Mouse (Mus musculus) intestine, embryonic 14.5 days (tissue): ENCODE data around the gene Plk4. TPM values are rescaled to one million over a fixed set of nuclear protein-coding genes. Genes with fewer than 3 reads are reported as not detected.
"Not testable (repeated sequence)": the region's sequence is repeated elsewhere in the genome, so short reads cannot be mapped to it uniquely, and the experiment has no call there.

Source experiments
- ATAC-seq: fragments of 200-750 bp; cut with Nextera tagmentation; replicated peaks from 2 replicates; pipeline ENCODE4 v1.8.0; 2017; ENCODE audit warnings: low read depth, moderate number of reproducible peaks, moderate TSS enrichment, moderate library complexity; ENCODE audit not compliant: low FRiP score, low TSS enrichment
- DNase-seq: peaks from one replicate; pipeline ENCODE4 v3.0.0-alpha.2; 2018; ENCODE audit warnings: low spot score
- H3K27ac ChIP-seq: fragments of 300-500 bp; sonication (generic); 2 replicates; pipeline ENCODE4 v1.5.1; 2014; ENCODE audit warnings: low read depth, mild to moderate bottlenecking, control low read depth
- H3K27me3 ChIP-seq: fragments of 300-500 bp; sonication (generic); replicated peaks from 2 replicates; pipeline ENCODE4 v1.6.1; 2014; ENCODE audit warnings: low read length, control low read depth; ENCODE audit not compliant: control insufficient read depth, insufficient read depth
- H3K36me3 ChIP-seq: fragments of 300-500 bp; sonication (generic); 2 replicates; pipeline ENCODE4 v1.6.1; 2014; ENCODE audit warnings: low read length, control low read depth; ENCODE audit not compliant: control insufficient read depth, insufficient read depth
- H3K4me1 ChIP-seq: fragments of 300-500 bp; sonication (generic); replicated peaks from 2 replicates; pipeline ENCODE4 v1.6.1; 2014; ENCODE audit warnings: low read length, control low read depth, mixed read lengths; ENCODE audit not compliant: control insufficient read depth, insufficient read depth
- H3K4me2 ChIP-seq: fragments of 300-500 bp; sonication (generic); 2 replicates; pipeline ENCODE4 v1.6.1; 2014; ENCODE audit warnings: low read length
- H3K4me3 ChIP-seq: fragments of 300-500 bp; sonication (generic); 2 replicates; pipeline ENCODE4 v1.5.1; 2014; ENCODE audit warnings: low read depth, low read length, control low read depth, mixed read lengths
- H3K9ac ChIP-seq: fragments of 300-500 bp; sonication (generic); 2 replicates; pipeline ENCODE4 v1.6.1; 2014; ENCODE audit warnings: mild to moderate bottlenecking, low read length
- H3K9me3 ChIP-seq: fragments of 300-500 bp; sonication (generic); 2 replicates; pipeline ENCODE4 v1.6.1; 2016; ENCODE audit warnings: low read length, control low read depth; ENCODE audit not compliant: control insufficient read depth
- WGBS: fragments of 180-500 bp; shearing (Covaris S2); extraction: QIAGEN DNeasy Blood & Tissue Kit; methylation state at CpG from one replicate; pipeline ENCODE4 v1.1.7; 2014; 5-methylcytosine and 5-hydroxymethylcytosine counted together
- polyA plus RNA-seq: library from polyadenylated mRNA; unstranded; fragments of >200 nt; fragmentation: Nextera tagmentation; extraction: Ambion mirVana; gene quantifications from 2 replicates; pipeline ENCODE4 v1.2.1, GENCODE M21; 2014

Plk4 gene
- polyA plus RNA-seq, 1 experiment from 2014 or later: 51.4 TPM

DNA sequence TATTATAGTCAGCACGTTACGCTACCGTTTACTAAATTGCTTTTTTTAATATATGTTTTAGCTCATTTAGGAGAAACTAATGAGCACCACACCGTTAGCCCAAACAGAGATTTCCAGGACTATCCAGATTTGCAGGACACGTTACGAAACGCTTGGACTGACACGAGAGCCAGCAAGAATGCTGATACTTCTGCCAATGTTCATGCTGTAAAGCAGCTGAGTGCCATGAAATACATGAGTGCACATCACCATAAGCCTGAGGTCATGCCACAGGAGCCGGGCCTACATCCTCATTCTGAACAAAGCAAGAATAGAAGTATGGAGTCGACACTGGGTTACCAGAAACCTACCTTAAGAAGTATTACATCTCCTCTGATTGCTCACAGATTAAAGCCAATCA, 8.9 kb downstream of the Plk4 start:
- Histone ChIP-seq H3K27me3 (no peaks in the 10 kb centered on the region), H3K27ac (no peak overlapping the region), H3K4me1 (no peaks in the 10 kb centered on the region), H3K9ac (no peak overlapping the region), H3K4me3 (no peak overlapping the region), H3K36me3 (peaks cover 79% of the 10 kb centered on the region), H3K9me3 (no peaks in the 10 kb centered on the region), H3K4me2 (no peak overlapping the region)
- DNase-seq (no peak), ATAC-seq (no peak)
- whole genome bisulfite sequencing: 96% methylated on average over 10 of the region's 10 CpGs

- DNase-seq (no peak), ATAC-seq (no peak)
- H3K27me3 ChIP-seq: no peaks in the 10 kb centered on the region
- H3K4me2 ChIP-seq: no peak overlapping the region
- no peaks in the 10 kb centered on the region for H3K9me3 ChIP-seq
- peaks cover 84% of the 10 kb centered on the region for H3K36me3 ChIP-seq
- no peaks in the 10 kb centered on the region for H3K4me1 ChIP-seq
- no peak overlapping the region for H3K4me3 ChIP-seq
- H3K27ac ChIP-seq: no peak overlapping the region
- H3K9ac ChIP-seq: no peak overlapping the region
- 93% methylated on average over 2 of the region's 2 CpGs for WGBS
Observed at GRCm38 (mm10) chr3:40809894-40810293, 10.1 kb downstream of the Plk4 start.

DNA sequence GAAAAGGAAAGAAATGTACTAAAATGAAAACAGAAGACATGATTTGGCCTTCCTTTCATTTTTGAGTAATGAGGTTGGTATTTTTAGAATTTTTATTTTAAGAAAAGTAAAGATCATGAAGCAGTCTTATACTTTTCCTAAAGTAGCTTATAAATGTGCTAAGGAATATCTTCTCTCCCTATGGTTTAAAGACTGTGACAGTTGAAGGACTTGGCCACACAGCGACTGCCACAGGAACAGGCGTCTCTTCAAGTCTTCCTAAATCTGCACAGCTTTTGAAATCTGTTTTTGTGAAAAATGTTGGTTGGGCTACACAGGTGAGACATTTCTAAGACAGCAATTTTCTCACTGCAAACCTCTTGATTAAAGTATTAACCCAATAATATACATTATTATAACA, 13.5 kb downstream of the Plk4 start:
- Histone ChIP-seq H3K9ac (no peak overlapping the region), H3K36me3 (peaks cover 87% of the 10 kb centered on the region), H3K4me3 (no peak overlapping the region), H3K4me2 (no peak overlapping the region), H3K27me3 (no peaks in the 10 kb centered on the region), H3K4me1 (no peaks in the 10 kb centered on the region), H3K9me3 (no peaks in the 10 kb centered on the region), H3K27ac (no peak overlapping the region)
- DNase-seq: no peak
- 91% methylated on average over 2 of the region's 2 CpGs for WGBS
- ATAC-seq: no peak

- not testable (repeated sequence) for H3K4me1 ChIP-seq, H3K27ac ChIP-seq, H3K27me3 ChIP-seq, ATAC-seq, DNase-seq, H3K9me3 ChIP-seq, H3K36me3 ChIP-seq, H3K9ac ChIP-seq
- Histone ChIP-seq H3K4me3 (peak overlapping the region; percentile 48), H3K4me2 (peak overlapping the region; percentile 62)
- WGBS: 82% methylated on average over 5 of the region's 6 CpGs
Observed at GRCm38 (mm10) chr3:40845521-40845920, 45.7 kb downstream of the Plk4 start.

DNA sequence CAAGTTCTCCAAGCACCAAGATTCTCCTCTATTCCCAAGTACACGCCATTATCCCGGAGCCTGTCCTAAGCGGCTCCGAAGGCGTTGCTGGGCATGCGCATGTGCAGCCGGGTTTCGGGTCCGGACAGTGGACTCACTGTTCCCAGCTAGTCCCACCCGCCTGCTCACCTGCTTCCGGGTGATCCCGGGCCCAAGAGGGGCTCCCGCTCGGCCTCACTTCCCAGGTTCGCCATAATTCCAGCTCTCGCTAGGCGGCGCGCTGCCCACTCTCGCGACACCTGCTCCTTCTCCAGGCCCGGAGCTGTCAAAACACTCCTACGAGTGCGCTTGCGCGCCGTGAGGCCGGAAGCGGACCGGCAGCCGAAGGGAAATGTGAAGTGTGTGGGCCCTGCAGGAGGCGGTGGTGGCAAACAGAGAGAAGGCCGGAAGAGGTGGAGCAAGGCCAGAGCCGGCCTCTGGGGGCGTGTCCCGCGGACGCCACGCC, 46.7 kb downstream of the Plk4 start, which contains the start of gene Mfsd8:
Gene Mfsd8, minus strand, starts transcription at position 414 of the 484 bp plus-strand sequence.
- Histone ChIP-seq H3K27ac (peak within 1 kb of the TSS; percentile 73), H3K4me3 (peak within 1 kb of the TSS; percentile 48), H3K4me2 (peak within 1 kb of the TSS; percentile 62), H3K9ac (peak within 1 kb of the TSS; percentile 56)
- peak; percentile 98 for ATAC-seq
- not testable (repeated sequence) for H3K9me3 ChIP-seq, H3K36me3 ChIP-seq, H3K27me3 ChIP-seq, H3K4me1 ChIP-seq
- peak; percentile 94 for DNase-seq
- under 1% methylated on average over 35 of the region's 39 CpGs for WGBS

DNA sequence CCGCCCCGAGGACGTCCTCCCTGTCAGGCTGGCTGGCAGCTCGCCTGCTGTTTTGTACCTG, 47.0 kb downstream of the Plk4 start, which contains the start of gene Abhd18:
Gene Abhd18, plus strand, starts transcription at position 14 of the 61 bp plus-strand sequence.
- H3K27me3 ChIP-seq, DNase-seq, ATAC-seq, H3K4me1 ChIP-seq, H3K9me3 ChIP-seq, H3K36me3 ChIP-seq: not testable (repeated sequence)
- no CpG with 5 or more reads among the region's 4 CpGs for WGBS
- peak within 1 kb of the TSS; percentile 62 for H3K4me2 ChIP-seq
- peak within 1 kb of the TSS; percentile 48 for H3K4me3 ChIP-seq
- peak within 1 kb of the TSS; percentile 56 for H3K9ac ChIP-seq
- H3K27ac ChIP-seq: peak within 1 kb of the TSS; percentile 73

- H3K36me3 ChIP-seq, ATAC-seq, H3K27me3 ChIP-seq, H3K4me1 ChIP-seq, H3K27ac ChIP-seq, H3K9me3 ChIP-seq: not testable (repeated sequence)
- Histone ChIP-seq H3K4me2 (peak overlapping the region; percentile 62), H3K4me3 (peak overlapping the region; percentile 48), H3K9ac (0 out of 2 replicates have a peak overlapping the region, but pooled peaks have one; percentile 20)
- WGBS: 2% methylated on average over 17 of the region's 21 CpGs
- peak; percentile 79 for DNase-seq
Observed at GRCm38 (mm10) chr3:40847018-40847417, 47.2 kb downstream of the Plk4 start.

DNA sequence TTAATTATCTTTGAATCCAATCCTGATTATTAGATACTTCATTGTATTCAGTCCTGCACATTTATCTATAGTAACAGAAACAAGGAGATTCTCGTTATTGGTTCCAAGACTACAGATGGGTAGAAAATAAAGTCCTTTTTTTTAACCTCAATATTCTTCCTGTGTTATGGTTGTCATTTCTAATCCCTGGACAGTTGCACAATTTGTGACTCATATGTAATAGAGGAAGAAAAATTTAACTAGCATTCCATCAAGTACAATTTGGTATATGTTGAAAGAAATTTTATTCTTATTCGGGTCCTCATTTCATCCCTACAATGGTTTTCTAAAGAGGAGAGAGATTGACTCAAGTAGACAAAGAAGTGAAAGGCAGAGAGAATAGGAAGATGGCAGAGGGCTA, 48.1 kb downstream of the Plk4 start:
- not testable (repeated sequence) for H3K27ac ChIP-seq, ATAC-seq, H3K36me3 ChIP-seq, H3K4me3 ChIP-seq, H3K9ac ChIP-seq, H3K9me3 ChIP-seq, DNase-seq, H3K27me3 ChIP-seq, H3K4me1 ChIP-seq
- 93% methylated on average over 2 of the region's 2 CpGs for WGBS
- H3K4me2 ChIP-seq: peak overlapping the region; percentile 62; the same call in 1 of the 2 replicates

DNA sequence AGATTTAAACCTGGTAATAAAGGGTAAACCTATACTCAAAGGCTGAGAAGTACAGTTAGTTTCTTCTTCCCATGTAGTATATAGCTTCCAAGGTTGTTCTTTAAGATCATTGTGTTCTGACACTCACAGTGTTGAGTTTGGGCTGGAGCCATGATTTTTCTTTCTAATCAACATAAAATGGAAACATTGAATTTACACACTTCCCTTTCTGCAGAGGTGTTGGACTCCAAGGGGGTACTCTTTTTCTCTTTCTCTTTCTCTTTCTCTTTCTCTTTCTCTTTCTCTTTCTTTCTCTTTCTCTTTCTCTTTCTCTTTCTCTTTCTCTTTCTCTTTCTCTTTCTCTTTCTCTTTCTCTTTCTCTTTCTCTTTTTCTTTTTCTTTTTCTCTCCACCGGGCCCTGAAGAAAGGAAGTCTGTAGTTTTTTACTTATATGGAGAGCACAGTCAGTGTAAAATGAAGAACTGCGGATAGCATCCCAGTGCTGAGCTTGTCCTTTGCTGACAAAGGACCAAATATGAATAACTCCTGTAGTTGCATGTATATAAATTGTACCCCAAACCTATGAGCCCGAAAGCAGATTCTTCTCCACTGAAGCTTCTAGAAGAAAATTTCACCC, 53.4 kb downstream of the Plk4 start:
- H3K4me3 ChIP-seq, ATAC-seq, H3K9me3 ChIP-seq, H3K27ac ChIP-seq, H3K4me1 ChIP-seq, H3K27me3 ChIP-seq, H3K9ac ChIP-seq, DNase-seq, H3K4me2 ChIP-seq, H3K36me3 ChIP-seq: not testable (repeated sequence)
- WGBS: 92% methylated on average over 3 of the region's 3 CpGs
